19 mouse cellular contexts compared by ENCODE assay signal in the genomic region with DNA sequence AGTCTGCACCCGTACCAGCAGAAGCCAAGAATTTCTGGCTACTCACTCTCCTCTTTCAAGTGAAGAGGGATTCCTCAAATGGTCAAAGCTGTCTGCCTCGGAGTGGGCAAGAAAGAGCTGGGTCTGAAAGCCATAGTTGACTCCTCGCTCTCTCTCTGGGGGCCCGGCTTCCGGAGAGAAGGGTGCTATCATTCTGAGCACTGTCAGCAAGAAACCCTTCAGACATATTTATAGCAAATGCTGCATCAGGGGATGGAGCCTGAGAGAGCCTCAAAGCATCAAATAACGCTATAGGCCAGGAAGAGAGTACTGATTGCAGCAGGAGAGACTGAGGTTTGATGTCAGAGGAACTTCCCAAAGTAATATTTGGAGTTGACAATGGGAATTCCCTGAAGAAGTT. TPM values are rescaled to one million over a fixed set of nuclear protein-coding genes. Genes with fewer than 3 reads are reported as not detected.
DNase-seq lines count a peak whose midpoint lies in the region; ATAC-seq and TF ChIP-seq lines count a peak whose summit lies in the region.
"Had no signal": no experiment of that assay in that cellular context is flagged by ENCODE, and none has a peak within 500 bp of the region (broad histone marks: within the 10 kb centered on the region; RNA-seq: fewer than 3 reads in every experiment).

No protein-coding gene starts in this region.

- no peak overlapping the region for H3K27ac ChIP-seq in heart, embryonic 16.5 days (ENCODE audit: low read length)
- no peak overlapping the region for H3K27ac ChIP-seq in heart, adult 2 months
- H3K27ac ChIP-seq in lung, embryonic 16.5 days (ENCODE audit: low read length): peak overlapping the region; percentile 36; the same call in 1 of the 2 replicates
- peak overlapping the region; percentile 73; the same call in 1 of the 2 replicates for H3K27ac ChIP-seq in midbrain, embryonic 14.5 days (replicated peaks; ENCODE audit: low read depth, low read length)
- H3K27ac ChIP-seq: liver, embryonic 15.5 days had no signal

- WGBS in heart, embryonic 16.5 days: 26% methylated on average over 6 of the region's 6 CpGs
- WGBS in heart, adult 2 months: 44% methylated on average over 6 of the region's 6 CpGs
- 38% methylated on average over 6 of the region's 6 CpGs for WGBS in lung, embryonic 16.5 days
- 65% methylated on average over 6 of the region's 6 CpGs for WGBS in midbrain, embryonic 14.5 days

- H3K79me2 ChIP-seq in heart, adult 2 months (replicated peaks; ENCODE audit: control insufficient read depth, insufficient read depth, low read length): no peaks in the 10 kb centered on the region

- ATAC-seq in heart, embryonic 16.5 days (replicated peaks; ENCODE audit: extremely low read depth, insufficient read depth, low FRiP score): no peak
- no peak for ATAC-seq in lung, embryonic 16.5 days (ENCODE audit: low read depth)
- no peak for ATAC-seq in midbrain, embryonic 14.5 days (ENCODE audit: low FRiP score, low TSS enrichment)
- ATAC-seq: Patski had no signal

- DNase-seq in embryo, embryonic 9.5 days (ENCODE audit: extremely low spot score): peak; percentile 23
- no peak for DNase-seq in embryo, embryonic 11 days
- no peak for DNase-seq in heart, adult 2 months
- DNase-seq in lung, postnatal 14 days: no peak
- DNase-seq in midbrain, embryonic 14.5 days: no peak
- no peak for DNase-seq in urinary bladder, postnatal 14 days (ENCODE audit: low spot score)
- DNase-seq: cerebellum, adult 9-11 months; kidney, adult 9 months; layer of hippocampus, adult 9-11 months; right cerebral cortex, adult 18-20 months; thymus, adult 2 months had no signal

- TF ChIP-seq EP300 in heart, adult 2 months (IDR thresholded peaks at IDR 0.05; ENCODE audit: insufficient read depth, low read depth, low read length): no peak

- no peak overlapping the region for H3K4me3 ChIP-seq in heart, embryonic 16.5 days (ENCODE audit: low read length)
- no peak overlapping the region for H3K4me3 ChIP-seq in heart, adult 2 months
- no peak overlapping the region for H3K4me3 ChIP-seq in lung, embryonic 16.5 days (ENCODE audit: low read length)
- H3K4me3 ChIP-seq in midbrain, embryonic 14.5 days (replicated peaks; ENCODE audit: low read depth, low read length): no peak overlapping the region
- H3K4me3 ChIP-seq: liver, embryonic 15.5 days had no signal

- no peaks in the 10 kb centered on the region for H3K36me3 ChIP-seq in heart, embryonic 16.5 days (ENCODE audit: control insufficient read depth, insufficient read depth)
- no peaks in the 10 kb centered on the region for H3K36me3 ChIP-seq in heart, adult 2 months (ENCODE audit: control insufficient read depth, insufficient read depth, low read length)
- no peaks in the 10 kb centered on the region for H3K36me3 ChIP-seq in lung, embryonic 16.5 days (ENCODE audit: control insufficient read depth, insufficient read depth, low read length)
- H3K36me3 ChIP-seq in midbrain, embryonic 14.5 days (ENCODE audit: control insufficient read depth, insufficient read depth, low read length): no peaks in the 10 kb centered on the region
- H3K36me3 ChIP-seq: embryonic facial prominence, embryonic 13.5 days; liver, embryonic 15.5 days had no signal

- H3K4me2 ChIP-seq in heart, embryonic 16.5 days (ENCODE audit: low read depth, low read length): peak overlapping the region; percentile 49; the same call in 1 of the 2 replicates
- H3K4me2 ChIP-seq in lung, embryonic 16.5 days (ENCODE audit: low read depth, low read length): no peak overlapping the region
- H3K4me2 ChIP-seq in midbrain, embryonic 14.5 days (ENCODE audit: low read length): no peak overlapping the region; the same call in 1 of the 2 replicates
- H3K4me2 ChIP-seq: liver, embryonic 15.5 days had no signal

- intact Hi-C loops in heart, adult 2 months (cut with DNase I): no loop called here

- TF ChIP-seq POLR2A in heart, adult 2 months (IDR thresholded peaks at IDR 0.05; ENCODE audit: insufficient read depth, low read depth, low read length): no peak

- H3K9me3 ChIP-seq in heart, embryonic 16.5 days (replicated peaks; ENCODE audit: control insufficient read depth, low read length): no peaks in the 10 kb centered on the region
- no peaks in the 10 kb centered on the region for H3K9me3 ChIP-seq in lung, embryonic 16.5 days (ENCODE audit: control insufficient read depth, low read length)
- H3K9me3 ChIP-seq in midbrain, embryonic 14.5 days (ENCODE audit: control insufficient read depth, low read length): no peaks in the 10 kb centered on the region
- H3K9me3 ChIP-seq: embryonic facial prominence, embryonic 13.5 days; liver, embryonic 15.5 days had no signal

- TF ChIP-seq CTCF in heart, adult 2 months (IDR thresholded peaks at IDR 0.05): no peak

- peaks cover 46% of the 10 kb centered on the region for H3K27me3 ChIP-seq in heart, embryonic 16.5 days (ENCODE audit: control insufficient read depth, insufficient read depth, low read length)
- H3K27me3 ChIP-seq in heart, adult 2 months (ENCODE audit: control insufficient read depth, insufficient read depth, low read length): peaks cover 5% of the 10 kb centered on the region; the same call in 1 of the 2 replicates
- H3K27me3 ChIP-seq in lung, embryonic 16.5 days (ENCODE audit: control insufficient read depth, insufficient read depth, low read depth, low read length): peaks cover 20% of the 10 kb centered on the region
- peaks cover 12% of the 10 kb centered on the region; the same call in 1 of the 2 replicates for H3K27me3 ChIP-seq in midbrain, embryonic 14.5 days (ENCODE audit: control insufficient read depth, insufficient read depth, low read length)
- H3K27me3 ChIP-seq: Patski had no signal

- 0 out of 2 replicates have a peak overlapping the region, but pooled peaks have one; percentile 11 for H3K9ac ChIP-seq in heart, embryonic 16.5 days (ENCODE audit: low read length)
- no peak overlapping the region for H3K9ac ChIP-seq in heart, adult 2 months (ENCODE audit: low read depth, low read length)
- H3K9ac ChIP-seq in lung, embryonic 16.5 days (ENCODE audit: low read length): no peak overlapping the region
- peak overlapping the region; percentile 13; the same call in 1 of the 2 replicates for H3K9ac ChIP-seq in midbrain, embryonic 14.5 days (replicated peaks; ENCODE audit: low read length)
- H3K9ac ChIP-seq: liver, embryonic 15.5 days had no signal

- peaks cover 43% of the 10 kb centered on the region for H3K4me1 ChIP-seq in heart, embryonic 16.5 days (ENCODE audit: control insufficient read depth, insufficient read depth, low read length)
- H3K4me1 ChIP-seq in heart, adult 2 months (ENCODE audit: control insufficient read depth, insufficient read depth, low read length): peaks cover 5% of the 10 kb centered on the region; the same call in 1 of the 2 replicates
- peaks cover 30% of the 10 kb centered on the region for H3K4me1 ChIP-seq in lung, embryonic 16.5 days (replicated peaks; ENCODE audit: control insufficient read depth, insufficient read depth, low read length)
- H3K4me1 ChIP-seq in midbrain, embryonic 14.5 days (ENCODE audit: control insufficient read depth, insufficient read depth, low read length): peaks cover 34% of the 10 kb centered on the region

RNA-seq across cellular contexts. Expression of gene Cacnb3, which starts 1.2 kb away (rescaled TPM):
- polyA plus RNA-seq in heart, embryonic 16.5 days (2015; fragmentation: Nextera tagmentation; extraction: Ambion mirVana): 8.2 and 10.5 TPM in 2 replicates
- 1 to 10 TPM; 2.6 to 2.7 TPM for total RNA-seq in heart, adult 2 months (2021)
- polyA plus RNA-seq in heart, adult 2 months (2012; rRNA removed): 6.5 and 7.7 TPM in 2 replicates
- polyA plus RNA-seq in lung, embryonic 16.5 days (2015; fragmentation: Nextera tagmentation; extraction: Ambion mirVana): 21.9 and 22.7 TPM in 2 replicates
- polyA plus RNA-seq in midbrain, embryonic 14.5 days (2014; fragmentation: Nextera tagmentation; extraction: Ambion mirVana): 130 and 136 TPM in 2 replicates
- total RNA-seq: megakaryocyte-erythroid progenitor cell, adult 5-6 weeks; neutrophil, adult 5-6 weeks had no signal

RNA-seq across cellular contexts. Expression of gene Adcy6, which starts 19.6 kb away (rescaled TPM):
- 39.0 and 47.1 TPM in 2 replicates for polyA plus RNA-seq in heart, embryonic 16.5 days (2015; fragmentation: Nextera tagmentation; extraction: Ambion mirVana)
- total RNA-seq in heart, adult 2 months (2021): 100 to 1,000 TPM; 153 to 220 TPM
- 136 and 211 TPM in 2 replicates for polyA plus RNA-seq in heart, adult 2 months (2012; rRNA removed)
- polyA plus RNA-seq in lung, embryonic 16.5 days (2015; fragmentation: Nextera tagmentation; extraction: Ambion mirVana): 21.5 and 21.7 TPM in 2 replicates
- polyA plus RNA-seq in midbrain, embryonic 14.5 days (2014; fragmentation: Nextera tagmentation; extraction: Ambion mirVana): 9.6 and 12.2 TPM in 2 replicates

RNA-seq across cellular contexts. Expression of gene Ddx23, which starts 33.2 kb away (rescaled TPM):
- polyA plus RNA-seq in heart, embryonic 16.5 days (2015; fragmentation: Nextera tagmentation; extraction: Ambion mirVana): 15.2 and 18.3 TPM in 2 replicates
- 10 to 100 TPM; 47.9 to 55.4 TPM for total RNA-seq in heart, adult 2 months (2021)
- polyA plus RNA-seq in heart, adult 2 months (2012; rRNA removed): 18.9 and 30.7 TPM in 2 replicates
- 21.6 and 24.0 TPM in 2 replicates for polyA plus RNA-seq in lung, embryonic 16.5 days (2015; fragmentation: Nextera tagmentation; extraction: Ambion mirVana)
- 17.7 and 24.9 TPM in 2 replicates for polyA plus RNA-seq in midbrain, embryonic 14.5 days (2014; fragmentation: Nextera tagmentation; extraction: Ambion mirVana)

RNA-seq across cellular contexts. Expression of gene Rnd1, which starts 47.8 kb away (rescaled TPM):
- 1.1 and 1.7 TPM in 2 replicates for polyA plus RNA-seq in heart, embryonic 16.5 days (2015; fragmentation: Nextera tagmentation; extraction: Ambion mirVana)
- 1 to 10 TPM; 1.1 to 1.3 TPM for total RNA-seq in heart, adult 2 months (2021)
- polyA plus RNA-seq in heart, adult 2 months (2012; rRNA removed): 2.6 and 3.3 TPM in 2 replicates
- polyA plus RNA-seq in lung, embryonic 16.5 days (2015; fragmentation: Nextera tagmentation; extraction: Ambion mirVana): 0.68 and 0.92 TPM in 2 replicates
- 7.4 and 9.2 TPM in 2 replicates for polyA plus RNA-seq in midbrain, embryonic 14.5 days (2014; fragmentation: Nextera tagmentation; extraction: Ambion mirVana)

RNA-seq across cellular contexts. Expression of gene 4930415O20Rik, which starts 58.7 kb away (rescaled TPM):
- 0.64 TPM in 1 of 2 replicates, not detected in the other for polyA plus RNA-seq in heart, embryonic 16.5 days (2015; fragmentation: Nextera tagmentation; extraction: Ambion mirVana)
- 1 to 10 TPM; 1.6 to 2.1 TPM for total RNA-seq in heart, adult 2 months (2021)
- polyA plus RNA-seq in heart, adult 2 months (2012; rRNA removed): not detected in 2 replicates
- not detected in 2 replicates for polyA plus RNA-seq in lung, embryonic 16.5 days (2015; fragmentation: Nextera tagmentation; extraction: Ambion mirVana)
- polyA plus RNA-seq in midbrain, embryonic 14.5 days (2014; fragmentation: Nextera tagmentation; extraction: Ambion mirVana): 0.58 TPM in 1 of 2 replicates, not detected in the other
- total RNA-seq: left cerebral cortex, postnatal 25 days; megakaryocyte-erythroid progenitor cell, adult 5-6 weeks; neutrophil, adult 5-6 weeks had no signal
- polyA plus RNA-seq: embryonic facial prominence, embryonic 13.5 days; liver, embryonic 15.5 days had no signal

Comparison
In these comparisons a context has a peak if more than half of its experiments do, and no peak if none do; other contexts are left out.
1. H3K9ac ChIP-seq: peak in heart, embryonic 16.5 days (single experiment) and midbrain, embryonic 14.5 days (single experiment); none in heart, adult 2 months (single experiment) and lung, embryonic 16.5 days (single experiment).
2. H3K27ac ChIP-seq: peak in lung, embryonic 16.5 days (single experiment) and midbrain, embryonic 14.5 days (single experiment); none in heart, embryonic 16.5 days (single experiment) and heart, adult 2 months (single experiment).